Mouse (Mus musculus): Measurements from ENCODE around the gene Hoxb13. TPM values are rescaled to one million over a fixed set of nuclear protein-coding genes. Genes with fewer than 3 reads are reported as not detected.

The Hoxb13 gene
- polyA plus RNA-seq, 1 experiment from 2014 or later, result not detected

DNA sequence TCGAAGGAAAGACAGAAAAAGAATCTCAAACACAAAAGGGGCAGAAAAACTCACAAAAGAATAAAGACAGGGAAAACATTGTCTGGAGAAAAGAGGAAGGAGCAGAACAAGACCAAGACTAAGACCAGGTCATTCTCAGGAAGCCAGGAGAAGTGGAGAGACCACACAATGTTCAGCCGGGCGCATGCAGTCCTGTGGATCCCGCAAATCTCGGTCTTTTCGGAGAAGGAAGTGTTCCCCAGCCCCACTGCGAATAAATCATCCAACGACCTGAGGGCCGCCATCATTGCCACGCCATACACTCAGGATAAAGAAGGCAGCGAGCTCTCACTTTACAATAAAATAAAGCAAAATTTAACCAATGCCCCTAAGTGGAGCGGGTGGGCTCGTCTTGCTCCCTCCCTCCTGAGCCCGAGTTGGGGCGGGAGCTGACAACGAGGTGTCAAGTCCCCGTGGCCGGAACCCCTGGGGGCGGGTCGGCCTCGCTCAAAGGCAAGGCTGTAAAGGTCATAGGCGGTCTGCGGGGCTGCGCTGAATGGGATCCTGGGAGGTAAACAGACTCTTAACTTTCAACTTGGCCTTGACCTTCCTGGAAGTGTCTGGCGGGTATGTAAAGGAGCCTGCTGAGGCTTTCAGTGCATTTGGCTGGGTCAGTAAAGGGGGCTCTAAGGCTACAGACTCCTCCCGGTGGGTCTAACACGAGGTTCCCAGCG, 4.2 kb upstream of the Hoxb13 start:
- WGBS, result 2% methylated on average over 28 of the region's 28 CpGs
- H3K4me2 ChIP-seq, result no peak overlapping the region

GRCm38 (mm10) chr11:96191132-96191531, 3.0 kb upstream of the Hoxb13 start:
- no peaks in the 10 kb centered on the region for H3K9me3 ChIP-seq (ENCODE audit: low read depth, low read length)

More for the DNA sequence above, 4.2 kb upstream of the Hoxb13 start:
- Histone ChIP-seq H3K36me3 (ENCODE audit: insufficient read depth) (no peaks in the 10 kb centered on the region), H3K9me3 (ENCODE audit: low read depth, low read length) (no peaks in the 10 kb centered on the region), H3K4me3 (ENCODE audit: low read depth, low read length) (no peak overlapping the region), H3K9ac (no peak overlapping the region), H3K27me3 (ENCODE audit: insufficient read depth, low read length) (peaks cover 99% of the 10 kb centered on the region), H3K27ac (ENCODE audit: low read depth) (no peak overlapping the region), H3K4me1 (ENCODE audit: insufficient read depth) (no peaks in the 10 kb centered on the region; the same call in 1 of the 2 replicates)
- ATAC-seq (ENCODE audit: insufficient read depth), result no peak
- TF ChIP-seq CTCF (IDR thresholded peaks at IDR 0.05; ENCODE audit: low read depth), result no peak
- no peak for DNase-seq

DNA sequence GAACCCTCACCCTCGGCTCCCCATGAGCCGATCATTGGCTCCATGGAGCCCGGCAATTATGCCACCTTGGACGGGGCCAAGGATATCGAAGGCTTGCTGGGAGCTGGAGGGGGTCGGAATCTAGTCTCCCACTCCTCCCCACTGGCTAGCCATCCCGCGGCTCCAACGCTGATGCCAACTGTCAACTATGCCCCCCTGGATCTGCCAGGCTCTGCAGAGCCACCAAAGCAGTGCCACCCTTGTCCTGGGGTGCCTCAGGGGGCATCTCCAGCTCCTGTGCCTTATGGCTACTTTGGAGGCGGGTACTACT, 240 bp downstream of the Hoxb13 start:
- ATAC-seq (ENCODE audit: insufficient read depth), result no peak

More at GRCm38 (mm10) chr11:96191132-96191531, 3.0 kb upstream of the Hoxb13 start:
- 6% methylated on average over 5 of the region's 5 CpGs for WGBS
- TF ChIP-seq CTCF (IDR thresholded peaks at IDR 0.05; ENCODE audit: low read depth), result no peak
- no peak overlapping the region for H3K27ac ChIP-seq (ENCODE audit: low read depth)
- no peaks in the 10 kb centered on the region; the same call in 1 of the 2 replicates for H3K4me1 ChIP-seq (ENCODE audit: insufficient read depth)
- DNase-seq, result no peak
- H3K9ac ChIP-seq, result no peak overlapping the region
- no peak overlapping the region for H3K4me2 ChIP-seq
- H3K27me3 ChIP-seq (ENCODE audit: insufficient read depth, low read length), result peaks cover 99% of the 10 kb centered on the region
- H3K36me3 ChIP-seq (ENCODE audit: insufficient read depth), result no peaks in the 10 kb centered on the region
- no peak for ATAC-seq (ENCODE audit: insufficient read depth)
- no peak overlapping the region for H3K4me3 ChIP-seq (ENCODE audit: low read depth, low read length)

GRCm38 (mm10) chr11:96194961-96195640, 985 bp downstream of the Hoxb13 start:
- no peaks in the 10 kb centered on the region for H3K36me3 ChIP-seq (ENCODE audit: insufficient read depth)
- ATAC-seq (ENCODE audit: insufficient read depth) (no peak), DNase-seq (no peak)
- no peak for TF ChIP-seq CTCF (IDR thresholded peaks at IDR 0.05; ENCODE audit: low read depth)
- H3K4me3 ChIP-seq (ENCODE audit: low read depth, low read length), result no peak overlapping the region
- H3K9me3 ChIP-seq (ENCODE audit: low read depth, low read length), result no peaks in the 10 kb centered on the region
- peaks cover 100% of the 10 kb centered on the region for H3K27me3 ChIP-seq (ENCODE audit: insufficient read depth, low read length)
- no peak overlapping the region for H3K27ac ChIP-seq (ENCODE audit: low read depth)
- H3K4me1 ChIP-seq (ENCODE audit: insufficient read depth), result no peaks in the 10 kb centered on the region; the same call in 1 of the 2 replicates
- no peak overlapping the region for H3K9ac ChIP-seq
- 8% methylated on average over 11 of the region's 11 CpGs for WGBS
- H3K4me2 ChIP-seq, result no peak overlapping the region

More for the DNA sequence above, 240 bp downstream of the Hoxb13 start:
- H3K9ac ChIP-seq, result no peak overlapping the region
- no peak for DNase-seq
- WGBS, result under 1% methylated on average over 10 of the region's 10 CpGs
- H3K27ac ChIP-seq (ENCODE audit: low read depth), result no peak overlapping the region
- no peaks in the 10 kb centered on the region for H3K9me3 ChIP-seq (ENCODE audit: low read depth, low read length)
- H3K4me1 ChIP-seq (ENCODE audit: insufficient read depth), result no peaks in the 10 kb centered on the region; the same call in 1 of the 2 replicates
- H3K4me3 ChIP-seq (ENCODE audit: low read depth, low read length), result peak overlapping the region; percentile 17
- peak overlapping the region; percentile 50 for H3K4me2 ChIP-seq
- no peaks in the 10 kb centered on the region for H3K36me3 ChIP-seq (ENCODE audit: insufficient read depth)
- TF ChIP-seq CTCF (IDR thresholded peaks at IDR 0.05; ENCODE audit: low read depth), result no peak
- peaks cover 99% of the 10 kb centered on the region for H3K27me3 ChIP-seq (ENCODE audit: insufficient read depth, low read length)

DNA sequence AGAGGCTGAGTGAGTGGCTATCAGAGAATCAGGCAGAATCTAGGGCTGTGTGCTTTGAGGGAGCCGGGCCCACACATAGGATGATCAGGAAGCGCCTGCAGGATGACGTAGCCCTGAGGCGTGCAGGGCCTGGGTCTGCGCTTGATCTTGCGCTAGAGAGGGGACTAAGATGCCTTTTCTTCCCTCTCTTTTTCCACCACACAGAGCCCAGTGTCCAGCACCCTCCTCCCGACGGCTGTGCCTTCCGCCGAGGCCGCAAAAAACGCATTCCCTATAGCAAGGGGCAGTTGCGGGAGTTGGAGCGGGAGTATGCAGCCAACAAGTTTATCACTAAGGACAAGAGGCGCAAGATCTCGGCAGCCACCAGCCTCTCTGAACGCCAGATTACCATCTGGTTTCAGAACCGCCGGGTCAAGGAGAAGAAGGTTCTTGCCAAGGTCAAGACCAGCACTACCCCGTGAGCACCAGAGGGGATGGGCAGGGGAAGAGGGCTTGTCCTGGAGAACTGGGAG, 1.7 kb downstream of the Hoxb13 start:
- no peak overlapping the region for H3K27ac ChIP-seq (ENCODE audit: low read depth)
- H3K4me2 ChIP-seq, result no peak overlapping the region
- no peak for DNase-seq
- ATAC-seq (ENCODE audit: insufficient read depth), result no peak
- peaks cover 100% of the 10 kb centered on the region for H3K27me3 ChIP-seq (ENCODE audit: insufficient read depth, low read length)
- no peaks in the 10 kb centered on the region for H3K9me3 ChIP-seq (ENCODE audit: low read depth, low read length)
- 3% methylated on average over 20 of the region's 20 CpGs for WGBS
- no peaks in the 10 kb centered on the region for H3K36me3 ChIP-seq (ENCODE audit: insufficient read depth)
- no peak overlapping the region for H3K4me3 ChIP-seq (ENCODE audit: low read depth, low read length)
- no peaks in the 10 kb centered on the region for H3K4me1 ChIP-seq (ENCODE audit: insufficient read depth)
- no peak for TF ChIP-seq CTCF (IDR thresholded peaks at IDR 0.05; ENCODE audit: low read depth)
- H3K9ac ChIP-seq, result no peak overlapping the region

GRCm38 (mm10) chr11:96198642-96199041, 4.5 kb downstream of the Hoxb13 start:
- Histone ChIP-seq H3K9me3 (ENCODE audit: low read depth, low read length) (no peaks in the 10 kb centered on the region), H3K36me3 (ENCODE audit: insufficient read depth) (no peaks in the 10 kb centered on the region), H3K27ac (ENCODE audit: low read depth) (no peak overlapping the region), H3K4me3 (ENCODE audit: low read depth, low read length) (no peak overlapping the region), H3K4me2 (no peak overlapping the region), H3K4me1 (ENCODE audit: insufficient read depth) (no peaks in the 10 kb centered on the region), H3K9ac (no peak overlapping the region), H3K27me3 (ENCODE audit: insufficient read depth, low read length) (peaks cover 100% of the 10 kb centered on the region)
- ATAC-seq (ENCODE audit: insufficient read depth) (no peak), DNase-seq (peak; percentile 78)
- 2% methylated on average over 12 of the region's 12 CpGs for WGBS
- TF ChIP-seq CTCF (IDR thresholded peaks at IDR 0.05; ENCODE audit: low read depth), result peak; percentile 51
